Mouse (Mus musculus) kidney, postnatal 0 days (tissue): Measurements from ENCODE around the gene Slc25a47. TPM values are rescaled to one million over a fixed set of nuclear protein-coding genes. Genes with fewer than 3 reads are reported as not detected.

ENCODE experiments used
- ATAC-seq: fragments of 200-750 bp; cut with Nextera tagmentation; replicated peaks from 2 replicates; pipeline ENCODE4 v1.8.0; 2017; ENCODE audit warnings: low read depth, moderate number of reproducible peaks, moderate TSS enrichment, moderate library complexity; ENCODE audit not compliant: low FRiP score
- DNase-seq: peaks from one replicate; pipeline ENCODE4 v3.0.0-alpha.2; 2016; ENCODE audit warnings: low spot score
- H3K27ac ChIP-seq: fragments of 300-500 bp; sonication (generic); 2 replicates; pipeline ENCODE4 v1.5.1; 2014; ENCODE audit warnings: mild to moderate bottlenecking
- H3K27me3 ChIP-seq: fragments of 300-500 bp; sonication (generic); 2 replicates; pipeline ENCODE4 v1.6.1; 2014; ENCODE audit warnings: low read length, mixed read lengths; ENCODE audit not compliant: insufficient read depth
- H3K36me3 ChIP-seq: fragments of 300-500 bp; sonication (generic); 2 replicates; pipeline ENCODE4 v1.6.1; 2014; ENCODE audit warnings: low read length, mixed read lengths; ENCODE audit not compliant: insufficient read depth
- H3K4me1 ChIP-seq: fragments of 300-500 bp; sonication (generic); replicated peaks from 2 replicates; pipeline ENCODE4 v1.6.1; 2014; ENCODE audit warnings: antibody characterized with exemption, low read length, mixed read lengths; ENCODE audit not compliant: insufficient read depth
- H3K4me2 ChIP-seq: fragments of 300-500 bp; sonication (generic); 2 replicates; pipeline ENCODE4 v1.6.1; 2014; ENCODE audit warnings: mild to moderate bottlenecking, low read length, moderate library complexity, mixed read lengths
- H3K4me3 ChIP-seq: fragments of 300-500 bp; sonication (generic); replicated peaks from 2 replicates; pipeline ENCODE4 v1.5.1; 2014; ENCODE audit warnings: low read depth, low read length
- H3K9ac ChIP-seq: fragments of 300-500 bp; sonication (generic); 2 replicates; pipeline ENCODE4 v1.6.1; 2014; ENCODE audit warnings: low read depth, low read length
- H3K9me3 ChIP-seq: fragments of 300-500 bp; sonication (generic); replicated peaks from 2 replicates; pipeline ENCODE4 v1.6.1; 2016; ENCODE audit warnings: low read length, inconsistent platforms, mixed read lengths
- CTCF ChIP-seq: IDR thresholded peaks from 2 replicates; pipeline ENCODE4 v1.5.1; 2016; ENCODE audit warnings: antibody characterized with exemption, low read depth, mild to moderate bottlenecking, moderate library complexity
- WGBS: fragments of 180-500 bp; shearing (Covaris S2); extraction: QIAGEN DNeasy Blood & Tissue Kit; methylation state at CpG from one replicate; pipeline ENCODE4 v1.1.7; 2014; 5-methylcytosine and 5-hydroxymethylcytosine counted together
- polyA plus RNA-seq: library from polyadenylated mRNA; unstranded; fragments of >200 nt; fragmentation: Nextera tagmentation; extraction: Ambion mirVana; gene quantifications from 2 replicates; pipeline ENCODE4 v1.2.1, GENCODE M21; 2015

Gene Slc25a47
- polyA plus RNA-seq = 7.1 and 7.6 TPM in 2 replicates

GRCm38 (mm10) chr12:108835840-108836409 is at the start of gene Slc25a47, which contains the start of gene Slc25a29:
Slc25a47 (plus strand) TSS chr12:108836046.
Slc25a29 (minus strand) TSS chr12:108835883.
- Histone ChIP-seq H3K36me3 (no peaks in the 10 kb centered on the region), H3K4me3 (peak within 1 kb of the TSS; percentile 58), H3K9me3 (no peaks in the 10 kb centered on the region), H3K27me3 (no peaks in the 10 kb centered on the region), H3K27ac (peak within 1 kb of the TSS; percentile 86), H3K4me1 (peaks cover 45% of the 10 kb centered on the region), H3K4me2 (peak within 1 kb of the TSS; percentile 94), H3K9ac (peak within 1 kb of the TSS; percentile 76)
- TF ChIP-seq CTCF = no peak; the same call in 1 of the 2 replicates
- under 1% methylated on average over 53 of the region's 53 CpGs for WGBS
- DNase-seq (peak; percentile 96), ATAC-seq (peak; percentile 98)

- Histone ChIP-seq H3K36me3 (no peaks in the 10 kb centered on the region), H3K4me2 (no peak overlapping the region), H3K27ac (no peak overlapping the region), H3K27me3 (no peaks in the 10 kb centered on the region), H3K4me3 (no peak overlapping the region), H3K4me1 (peaks cover 8% of the 10 kb centered on the region), H3K9ac (no peak overlapping the region), H3K9me3 (no peaks in the 10 kb centered on the region)
- 81% methylated on average over 2 of the region's 2 CpGs for WGBS
- no peak for TF ChIP-seq CTCF
- no peak for ATAC-seq
- DNase-seq = no peak
Observed at GRCm38 (mm10) chr12:108787329-108787728, 48.5 kb upstream of the Slc25a47 start.

GRCm38 (mm10) chr12:108792152-108792545 is 43.7 kb upstream of the Slc25a47 start:
- DNase-seq = peak; percentile 90
- ATAC-seq = peak; percentile 43
- TF ChIP-seq CTCF = no peak; the same call in 1 of the 2 replicates
- peak overlapping the region; percentile 99 for H3K27ac ChIP-seq
- peak overlapping the region; percentile 98 for H3K4me3 ChIP-seq
- H3K9ac ChIP-seq = peak overlapping the region; percentile 95
- no peaks in the 10 kb centered on the region for H3K9me3 ChIP-seq
- H3K4me2 ChIP-seq = peak overlapping the region; percentile 56
- under 1% methylated on average over 49 of the region's 52 CpGs for WGBS
- no peaks in the 10 kb centered on the region for H3K36me3 ChIP-seq
- no peaks in the 10 kb centered on the region for H3K27me3 ChIP-seq
- peaks cover 8% of the 10 kb centered on the region for H3K4me1 ChIP-seq

- WGBS = under 1% methylated on average over 70 of the region's 127 CpGs
- Histone ChIP-seq H3K4me3 (peak within 1 kb of the TSS; percentile 98), H3K36me3 (no peaks in the 10 kb centered on the region), H3K4me2 (peak within 1 kb of the TSS; percentile 56), H3K9ac (peak within 1 kb of the TSS; percentile 95), H3K9me3 (no peaks in the 10 kb centered on the region), H3K27me3 (no peaks in the 10 kb centered on the region), H3K27ac (peak within 1 kb of the TSS; percentile 99), H3K4me1 (peaks cover 8% of the 10 kb centered on the region)
- TF ChIP-seq CTCF = peak; percentile 34; the same call in 1 of the 2 replicates
- DNase-seq (peak; percentile 99), ATAC-seq (peak; percentile 95)
Observed at GRCm38 (mm10) chr12:108792546-108793452, 43.0 kb upstream of the Slc25a47 start, which contains the start of gene Yy1. Yy1 (plus strand) TSS chr12:108792973.

- Histone ChIP-seq H3K9ac (peak overlapping the region; percentile 95), H3K9me3 (no peaks in the 10 kb centered on the region), H3K36me3 (no peaks in the 10 kb centered on the region), H3K27ac (peak overlapping the region; percentile 99), H3K4me2 (peak overlapping the region; percentile 56), H3K4me3 (peak overlapping the region; percentile 98), H3K4me1 (peaks cover 8% of the 10 kb centered on the region), H3K27me3 (no peaks in the 10 kb centered on the region)
- no peak for DNase-seq
- WGBS = 0% methylated on average over 35 of the region's 71 CpGs
- ATAC-seq = no peak
- TF ChIP-seq CTCF = no peak
Observed at GRCm38 (mm10) chr12:108793453-108793941, 42.3 kb upstream of the Slc25a47 start.
